Mouse (Mus musculus): ENCODE results near the gene Pctp.

Pctp gene

DNA sequence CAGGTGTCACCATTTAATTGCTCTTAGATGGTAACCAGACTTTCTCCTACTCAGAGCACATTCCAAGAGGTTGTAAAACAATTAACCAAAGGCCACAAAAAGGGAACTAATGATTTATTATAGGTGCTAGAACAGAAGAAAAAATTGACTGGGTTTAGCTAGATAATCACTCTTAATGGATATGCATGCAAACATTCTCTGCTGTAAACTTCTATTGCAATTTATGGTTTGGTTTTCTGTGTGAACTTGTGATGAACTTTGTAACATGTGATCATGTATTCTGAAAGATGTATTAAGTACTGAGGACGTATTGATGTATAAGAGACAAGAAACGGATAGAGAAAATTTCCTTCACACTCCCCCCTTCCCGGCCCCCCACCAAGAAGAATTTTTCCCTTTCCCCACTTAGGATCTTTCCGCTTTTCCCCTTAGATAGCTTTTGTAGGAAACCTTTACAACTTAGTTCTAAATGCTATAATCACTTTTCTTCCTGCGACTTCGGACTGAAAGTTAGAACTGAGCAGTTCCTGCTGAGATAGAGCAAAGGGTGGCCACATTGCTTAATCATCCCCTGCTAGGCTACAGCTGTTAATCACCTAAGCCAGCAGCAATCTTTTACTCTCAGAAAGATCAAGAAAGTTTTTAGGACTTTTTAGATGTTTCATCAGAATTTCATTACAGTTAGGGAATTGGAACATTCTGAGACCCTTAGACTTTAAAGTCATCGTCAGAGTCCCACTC, 5.3 kb upstream of the Pctp start:
- DNase-seq (ENCODE audit: low read depth in 2 of 2, low spot score in 2 of 2), result no peak

DNA sequence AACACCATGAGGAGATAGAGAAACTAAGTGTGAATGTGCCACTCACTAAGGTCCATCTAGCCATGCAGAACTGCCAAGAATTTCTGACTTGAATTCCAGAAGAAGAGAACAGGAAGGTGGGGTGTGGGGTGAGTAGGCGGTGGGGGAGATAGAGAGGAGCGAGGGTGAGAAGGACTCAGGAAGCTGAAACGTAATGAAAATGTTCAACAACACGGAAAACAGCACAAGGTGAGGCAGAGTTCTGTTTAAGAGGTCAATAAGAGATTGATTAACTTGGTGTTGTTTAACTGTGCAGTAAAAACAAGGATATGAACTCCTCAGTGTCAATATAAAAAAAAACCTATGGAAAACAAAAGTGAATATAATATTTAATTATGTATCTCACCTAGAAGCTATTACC, 3.4 kb upstream of the Pctp start:
- DNase-seq (ENCODE audit: low read depth in 2 of 2, low spot score in 2 of 2), result no peak

DNA sequence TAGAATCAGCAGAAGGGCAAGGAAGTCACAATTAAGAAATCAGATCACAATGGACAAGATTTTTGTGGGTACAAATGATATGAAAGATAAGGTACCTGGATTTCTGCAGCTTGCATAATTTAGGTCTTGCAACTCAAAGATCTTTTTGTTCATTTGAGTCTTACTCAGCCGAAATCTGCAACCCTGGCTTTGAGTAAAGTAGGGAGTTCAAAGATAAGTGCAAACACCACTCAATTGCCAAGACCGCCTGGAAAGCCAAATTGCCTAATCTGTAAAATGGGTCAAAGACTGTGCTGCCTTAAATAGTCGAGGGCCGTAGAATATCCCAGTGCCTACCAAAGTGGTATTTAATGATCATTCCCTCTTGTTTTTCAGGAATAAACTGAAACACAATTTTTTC, 692 bp upstream of the Pctp start:
- DNase-seq (ENCODE audit: low read depth in 2 of 2, low spot score in 2 of 2), result no peak

DNA sequence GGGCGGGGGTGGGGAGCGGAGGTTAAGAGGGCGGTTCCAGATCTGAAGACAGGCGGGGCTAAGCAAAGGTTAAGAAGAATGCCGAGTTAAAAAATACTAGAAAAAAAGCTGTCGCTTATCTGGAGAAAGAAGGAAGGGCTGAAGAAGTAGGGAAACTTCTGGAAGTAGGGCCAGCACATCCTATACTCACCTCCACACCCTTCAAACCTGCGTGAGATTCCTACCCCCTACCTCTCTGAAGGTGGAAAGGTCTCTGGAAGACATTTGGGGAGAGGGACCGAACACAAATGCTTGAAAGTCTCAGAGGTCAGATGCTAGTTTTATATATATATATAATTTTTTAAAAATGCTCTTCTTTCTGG, 274 bp upstream of the Pctp start:
- DNase-seq (ENCODE audit: low read depth in 2 of 2, low spot score in 2 of 2), result no peak

DNA sequence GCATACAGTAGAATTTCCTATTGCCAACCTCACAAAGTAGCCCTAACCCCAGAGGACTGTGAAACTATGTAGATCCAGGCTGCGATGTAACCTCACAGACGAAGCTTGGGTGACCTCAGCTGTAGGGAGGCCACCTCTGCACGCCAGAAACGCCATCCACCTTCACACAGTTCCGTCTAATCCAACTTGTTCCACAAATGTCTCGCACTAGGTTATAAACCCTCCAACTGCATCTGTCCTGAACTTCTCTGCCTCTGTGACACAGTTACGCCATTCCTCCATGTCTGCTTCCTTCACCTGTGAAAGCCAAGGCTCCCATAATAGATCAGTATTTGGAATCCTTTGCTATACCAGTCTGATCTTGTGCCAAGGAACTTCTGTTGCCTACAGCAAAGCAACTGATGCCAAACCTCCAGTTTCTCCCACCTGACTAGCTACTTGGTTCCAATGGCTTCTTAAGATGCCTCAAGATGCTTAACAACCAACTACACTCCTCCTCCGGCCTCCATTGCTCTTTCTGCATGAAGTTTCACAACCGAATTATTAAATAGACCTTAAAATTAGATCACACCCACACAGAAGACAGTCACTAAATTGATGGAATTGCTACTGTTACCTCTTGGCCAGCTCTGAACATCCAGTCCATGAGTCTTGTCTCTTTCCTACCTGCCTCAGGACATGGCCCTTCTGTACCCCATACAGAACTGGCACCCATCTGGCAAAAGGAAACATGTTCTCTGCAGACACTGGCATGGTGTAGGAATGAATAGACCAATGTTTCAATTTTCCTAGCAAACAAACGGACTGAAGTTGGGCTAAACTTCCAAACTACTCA, 1.1 kb downstream of the Pctp start:
- no peak for DNase-seq (ENCODE audit: low read depth in 2 of 2, low spot score in 2 of 2)

DNA sequence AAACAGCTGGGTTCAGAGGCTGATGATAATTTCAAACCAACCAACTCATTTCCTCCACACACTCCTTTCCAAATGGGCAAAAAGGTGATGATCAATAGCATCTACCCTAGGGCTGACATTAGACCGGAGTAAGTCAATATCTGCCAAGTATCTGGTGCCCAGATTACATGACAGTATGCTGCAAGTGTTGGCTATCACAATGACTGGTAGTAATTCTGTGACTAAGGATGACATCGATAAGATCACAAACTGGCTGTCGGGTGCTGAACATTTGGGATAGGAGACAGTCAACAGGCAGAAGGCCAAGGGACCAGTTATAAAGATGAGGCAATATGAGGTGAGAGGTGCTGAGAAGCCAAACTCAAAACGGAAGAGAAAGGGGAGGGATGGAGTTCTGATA, 2.0 kb downstream of the Pctp start:
- DNase-seq (ENCODE audit: low read depth in 2 of 2, low spot score in 2 of 2), result no peak

DNA sequence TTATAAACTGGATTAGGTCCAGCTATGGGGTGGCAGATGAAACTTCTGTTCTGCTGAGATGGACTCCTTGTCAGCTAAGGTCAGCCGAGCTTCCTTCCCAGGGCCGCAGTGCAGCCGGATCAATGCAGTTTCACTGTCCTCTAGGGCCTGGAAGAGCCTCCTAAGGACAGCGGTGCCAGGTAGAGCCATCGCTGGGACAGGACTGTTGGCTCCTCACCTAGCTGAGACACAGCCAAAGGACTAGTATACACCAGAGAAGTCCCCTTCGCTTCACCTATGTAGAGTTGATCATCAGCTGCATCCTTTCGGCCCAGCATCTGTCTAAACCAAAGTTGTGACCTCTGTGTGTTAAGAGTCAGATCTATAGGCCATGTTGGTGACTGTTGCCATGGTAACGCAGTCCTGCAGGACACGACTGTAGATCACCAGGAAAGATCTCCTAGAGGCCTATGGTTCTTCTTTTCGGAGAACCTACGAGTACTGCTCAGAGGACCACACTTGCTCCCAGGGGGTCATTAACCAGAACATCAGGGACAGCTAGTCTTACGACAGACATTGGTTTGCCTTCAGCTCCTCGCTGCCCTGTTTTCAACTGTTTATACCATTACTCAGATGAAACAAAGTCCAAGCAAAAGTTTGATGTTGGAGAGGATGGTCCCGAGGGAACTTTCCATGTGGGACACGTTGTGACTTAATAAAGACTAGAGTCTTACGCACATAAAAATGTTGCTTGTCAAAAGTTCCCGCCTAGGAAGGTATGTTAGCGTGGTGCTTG, 3.5 kb downstream of the Pctp start:
- DNase-seq (ENCODE audit: low read depth in 2 of 2, low spot score in 2 of 2), result no peak

DNA sequence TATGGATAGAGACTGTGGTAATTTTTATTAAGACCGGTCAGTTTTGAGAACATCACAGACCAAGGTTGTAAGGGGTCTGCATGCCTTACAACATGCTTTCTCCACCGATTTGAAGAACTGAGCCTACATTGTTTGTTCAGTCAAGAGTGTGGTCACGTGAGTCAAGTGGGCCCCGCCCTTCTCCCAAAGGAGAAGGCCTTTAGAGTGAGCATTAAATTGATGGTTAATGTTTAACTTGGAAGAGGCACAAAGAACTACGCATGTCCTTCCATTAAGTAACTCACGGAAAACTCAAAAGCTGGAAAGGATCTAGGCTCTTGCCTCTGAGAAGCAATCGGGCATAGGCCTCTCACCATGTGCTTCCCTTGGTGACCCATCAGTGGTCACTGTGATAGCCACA, 5.8 kb downstream of the Pctp start:
- DNase-seq (ENCODE audit: low read depth in 2 of 2, low spot score in 2 of 2), result no peak

DNA sequence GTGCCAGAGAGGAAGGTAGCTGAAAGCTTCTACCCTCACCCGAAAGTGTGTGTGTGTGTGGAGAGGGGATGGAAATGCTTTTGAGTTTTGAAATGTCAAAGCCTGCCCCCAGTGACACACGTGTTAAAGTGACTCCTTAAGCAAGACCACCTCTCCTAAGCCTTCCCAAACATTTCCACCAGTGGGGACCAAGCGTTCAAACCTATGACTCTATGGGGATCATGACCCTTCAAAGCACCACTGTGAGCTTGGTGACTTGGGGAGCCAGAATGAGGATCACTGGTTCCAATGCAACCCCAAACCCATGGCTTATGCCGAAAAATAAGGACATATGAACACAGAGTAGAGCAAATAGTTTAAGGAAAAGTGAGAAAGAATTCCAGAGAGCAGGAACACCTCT, 6.3 kb downstream of the Pctp start:
- no peak for DNase-seq (ENCODE audit: low read depth in 2 of 2, low spot score in 2 of 2)

DNA sequence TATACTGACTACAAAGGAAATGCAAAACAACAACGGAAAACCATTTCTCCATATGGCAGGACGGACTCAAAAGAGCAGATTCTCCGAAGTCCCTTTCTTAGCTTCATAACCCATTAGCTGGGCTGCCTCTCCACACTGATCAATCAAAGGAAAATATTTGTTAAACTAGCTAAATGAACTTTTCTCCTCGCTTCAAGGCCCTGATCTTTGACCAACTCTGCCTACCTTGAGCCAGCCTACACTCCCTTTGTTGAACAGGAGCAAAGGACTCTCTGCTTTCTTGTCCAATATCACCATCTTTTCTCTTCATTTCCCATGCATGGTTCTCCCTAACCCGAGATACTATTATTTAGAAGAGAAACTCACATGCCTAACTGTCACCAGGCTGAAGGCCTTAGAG, 7.1 kb downstream of the Pctp start:
- DNase-seq (ENCODE audit: low read depth in 2 of 2, low spot score in 2 of 2), result no peak

DNA sequence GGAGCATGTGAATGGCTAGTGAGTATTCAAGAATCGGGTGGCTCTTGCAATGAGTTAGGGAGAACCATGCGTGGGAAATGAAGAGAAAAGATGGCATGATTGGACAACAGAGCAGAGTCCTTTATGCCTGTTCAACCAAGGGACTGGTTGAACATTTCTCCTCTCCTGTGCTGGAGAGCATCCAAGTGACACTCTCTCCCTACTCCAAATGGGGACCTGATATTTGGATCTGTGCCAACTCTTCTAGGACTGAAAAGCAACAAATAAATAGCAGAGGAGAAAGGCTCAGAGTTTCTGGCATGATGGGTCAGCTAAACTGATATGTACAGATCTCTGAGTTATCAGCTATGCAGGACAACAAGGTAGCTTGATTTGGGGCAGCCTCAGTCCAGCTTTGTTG, 8.0 kb downstream of the Pctp start:
- no peak for DNase-seq (ENCODE audit: low read depth in 2 of 2, low spot score in 2 of 2)

DNA sequence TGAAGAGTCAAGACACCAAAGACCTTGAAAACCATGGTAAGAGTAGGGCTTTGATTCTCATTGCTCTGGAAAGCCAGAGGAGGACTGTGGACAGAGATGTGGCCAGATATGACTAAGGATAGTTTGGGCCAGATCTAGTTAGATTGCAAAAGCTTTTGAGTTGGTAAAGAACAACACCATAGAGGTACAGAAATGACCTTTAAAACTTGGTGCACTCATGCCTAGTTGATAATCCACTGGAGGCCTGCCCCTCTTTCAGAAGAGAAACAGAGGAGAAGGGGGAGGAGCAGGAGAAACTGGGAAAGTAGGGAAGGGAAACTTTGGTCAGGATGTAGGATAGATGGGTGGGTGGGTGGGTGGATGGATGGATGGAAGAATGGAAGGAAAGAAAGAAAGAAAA, 11.0 kb downstream of the Pctp start:
- no peak for DNase-seq (ENCODE audit: low read depth in 2 of 2, low spot score in 2 of 2)

DNA sequence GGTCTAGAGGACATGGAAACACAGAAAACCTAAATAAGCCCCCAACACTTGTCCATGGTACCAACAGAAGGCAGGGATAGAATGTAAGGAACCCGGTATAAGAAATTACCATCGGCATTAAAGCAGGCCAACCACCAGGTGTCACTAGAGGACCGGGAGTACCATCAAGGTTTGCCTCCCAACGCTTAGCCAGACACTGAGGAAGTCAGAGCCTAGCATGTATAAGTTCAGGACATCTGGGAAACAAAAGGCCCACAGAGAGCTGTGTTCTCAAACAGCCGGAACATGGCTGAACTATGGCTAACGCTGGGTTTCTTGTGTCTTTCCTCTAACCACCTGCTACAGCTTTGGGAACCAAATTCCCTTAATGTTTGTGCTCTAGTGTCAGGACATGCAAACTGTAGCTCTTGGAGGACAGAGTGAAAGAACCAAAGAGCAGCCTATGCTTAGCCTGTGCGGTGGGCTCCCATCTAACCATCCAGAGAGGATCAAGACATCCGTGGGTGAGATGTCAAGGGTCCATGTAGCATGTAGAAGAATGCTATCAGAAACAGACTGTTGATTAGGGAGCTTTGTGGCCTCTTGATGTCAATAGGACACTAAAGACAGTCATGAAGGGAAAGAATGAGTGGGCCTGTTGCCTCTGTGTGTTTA, 13.6 kb downstream of the Pctp start:
- peak in 1 of 2 experiments; percentile 12 for DNase-seq (ENCODE audit: low read depth in 2 of 2, low spot score in 2 of 2)

DNA sequence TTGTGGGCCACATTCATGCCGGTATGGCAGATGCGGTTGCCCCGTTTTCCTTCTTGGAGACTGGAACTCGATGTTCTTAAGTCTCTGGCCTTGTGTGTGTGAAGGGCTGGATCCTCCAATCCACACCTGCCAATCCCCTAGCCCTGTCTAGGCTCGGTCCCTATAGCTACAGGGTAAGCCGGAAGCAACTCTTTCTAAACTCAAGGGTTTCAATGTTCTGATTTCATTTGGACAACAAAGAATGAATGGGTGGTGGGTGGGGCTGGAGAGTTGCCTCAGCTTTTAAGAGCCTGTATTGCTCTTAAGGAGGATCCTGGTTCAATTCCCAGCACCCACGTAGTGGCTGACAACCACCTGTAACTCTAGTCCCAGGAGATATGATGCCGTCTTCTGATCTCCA, 16.2 kb downstream of the Pctp start:
- no peak for DNase-seq (ENCODE audit: low read depth in 2 of 2, low spot score in 2 of 2)

DNA sequence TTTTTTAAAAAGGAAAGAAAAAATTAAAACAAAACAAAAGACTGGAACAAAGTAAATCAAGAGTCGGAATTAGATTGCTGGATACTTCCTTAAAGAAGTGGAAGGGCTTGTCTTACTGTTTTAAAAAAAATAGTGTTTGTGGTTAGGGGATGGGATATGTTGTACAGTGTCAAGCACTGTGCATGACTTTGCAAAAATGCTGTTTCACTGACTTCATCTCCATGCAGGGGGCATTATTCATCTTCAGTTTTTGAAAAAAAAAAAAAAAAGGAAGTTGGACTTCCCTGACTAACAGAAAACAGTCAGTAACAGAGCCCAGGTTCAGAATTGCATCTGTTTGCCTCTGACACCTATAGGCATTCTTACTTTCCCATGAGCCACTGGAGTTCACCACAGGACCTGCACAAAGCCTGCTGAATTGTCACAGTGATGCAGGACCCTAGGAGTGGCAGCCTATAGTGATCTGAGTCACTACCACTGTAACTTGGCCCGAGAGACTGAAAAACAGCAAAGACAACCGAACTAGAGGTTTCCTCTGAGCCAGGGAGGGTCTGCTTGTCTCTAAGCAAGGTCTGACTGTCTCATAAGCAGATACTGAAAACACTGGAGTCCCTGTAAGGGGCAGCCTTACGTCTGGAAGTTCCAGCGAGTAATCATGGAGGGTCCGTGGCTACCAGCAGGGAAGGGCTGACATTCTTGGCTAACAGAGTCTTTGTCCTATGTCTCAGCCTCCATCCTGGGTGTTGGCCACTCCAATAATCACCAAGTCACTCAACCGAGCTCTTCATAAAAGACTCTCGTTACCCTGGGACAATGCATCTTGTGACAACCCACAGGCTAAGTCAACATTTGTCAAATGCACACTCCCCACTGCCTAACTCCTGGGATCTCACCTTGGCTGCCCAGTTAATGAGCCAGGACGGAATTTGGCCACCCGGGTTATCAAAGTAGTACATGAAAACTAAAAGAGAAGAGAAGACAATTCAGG, 17.2 kb downstream of the Pctp start:
- DNase-seq (ENCODE audit: low read depth in 2 of 2, low spot score in 2 of 2), result no peak

DNA sequence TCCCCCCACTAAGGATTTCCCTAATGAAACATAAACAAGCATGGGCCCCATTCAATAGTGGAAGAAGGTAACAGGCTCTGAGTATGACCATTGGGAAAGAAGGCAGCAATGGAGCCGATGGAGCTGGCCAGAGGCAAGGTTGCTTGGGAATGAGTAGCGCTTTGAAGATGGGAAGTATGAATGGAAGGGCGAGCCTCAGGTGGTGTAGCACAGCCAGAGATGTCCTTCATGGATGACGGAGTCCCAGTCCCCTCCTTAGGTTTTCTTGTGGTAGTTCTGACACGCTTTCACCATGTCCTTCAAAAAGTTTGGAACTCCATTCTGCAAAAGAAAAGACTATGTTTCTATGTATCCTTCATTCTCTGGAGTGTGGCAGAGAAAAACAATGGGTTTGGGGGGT, 18.3 kb downstream of the Pctp start:
- no peak for DNase-seq (ENCODE audit: low read depth in 2 of 2, low spot score in 2 of 2)

DNA sequence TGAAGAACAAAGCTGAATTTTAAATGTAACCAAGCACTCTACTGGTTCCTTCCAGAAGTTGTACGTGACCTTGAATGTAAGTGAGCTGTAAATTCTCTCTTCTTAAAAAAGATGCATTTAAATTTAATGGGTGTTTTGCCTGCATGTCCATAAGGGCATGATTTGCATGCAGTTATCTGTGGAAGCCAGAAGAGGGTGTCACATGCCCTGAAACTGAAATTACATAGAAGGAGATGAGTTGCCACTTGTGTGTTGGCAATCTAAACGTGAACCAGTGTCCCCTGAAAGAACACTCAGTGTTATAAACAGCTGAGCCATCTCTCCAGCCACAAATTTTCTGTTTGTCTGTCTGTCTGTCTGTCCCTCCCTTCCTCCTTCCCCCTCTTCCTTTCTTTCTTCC, 19.8 kb downstream of the Pctp start:
- DNase-seq (ENCODE audit: low read depth in 2 of 2, low spot score in 2 of 2), result no peak

DNA sequence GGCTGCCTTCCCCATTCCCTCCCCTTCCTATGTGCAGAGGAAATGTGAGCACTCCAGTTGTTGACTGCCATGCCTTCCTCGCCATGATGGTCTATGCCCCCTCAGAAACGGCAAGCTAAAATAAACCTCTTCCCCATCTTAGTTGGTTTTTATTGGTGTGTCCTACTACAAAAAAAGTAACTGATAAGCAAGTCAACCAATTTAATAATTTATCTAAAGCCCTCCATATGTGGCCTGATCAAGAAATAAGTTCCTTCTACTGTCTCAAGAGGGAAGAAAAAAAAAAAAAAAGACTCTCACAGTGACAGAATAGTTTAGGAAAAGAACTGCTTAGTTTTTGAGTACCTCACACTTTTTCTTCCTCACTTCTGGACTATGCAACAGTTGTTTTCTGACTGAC, 22.6 kb downstream of the Pctp start:
- no peak for DNase-seq (ENCODE audit: low read depth in 2 of 2, low spot score in 2 of 2)

DNA sequence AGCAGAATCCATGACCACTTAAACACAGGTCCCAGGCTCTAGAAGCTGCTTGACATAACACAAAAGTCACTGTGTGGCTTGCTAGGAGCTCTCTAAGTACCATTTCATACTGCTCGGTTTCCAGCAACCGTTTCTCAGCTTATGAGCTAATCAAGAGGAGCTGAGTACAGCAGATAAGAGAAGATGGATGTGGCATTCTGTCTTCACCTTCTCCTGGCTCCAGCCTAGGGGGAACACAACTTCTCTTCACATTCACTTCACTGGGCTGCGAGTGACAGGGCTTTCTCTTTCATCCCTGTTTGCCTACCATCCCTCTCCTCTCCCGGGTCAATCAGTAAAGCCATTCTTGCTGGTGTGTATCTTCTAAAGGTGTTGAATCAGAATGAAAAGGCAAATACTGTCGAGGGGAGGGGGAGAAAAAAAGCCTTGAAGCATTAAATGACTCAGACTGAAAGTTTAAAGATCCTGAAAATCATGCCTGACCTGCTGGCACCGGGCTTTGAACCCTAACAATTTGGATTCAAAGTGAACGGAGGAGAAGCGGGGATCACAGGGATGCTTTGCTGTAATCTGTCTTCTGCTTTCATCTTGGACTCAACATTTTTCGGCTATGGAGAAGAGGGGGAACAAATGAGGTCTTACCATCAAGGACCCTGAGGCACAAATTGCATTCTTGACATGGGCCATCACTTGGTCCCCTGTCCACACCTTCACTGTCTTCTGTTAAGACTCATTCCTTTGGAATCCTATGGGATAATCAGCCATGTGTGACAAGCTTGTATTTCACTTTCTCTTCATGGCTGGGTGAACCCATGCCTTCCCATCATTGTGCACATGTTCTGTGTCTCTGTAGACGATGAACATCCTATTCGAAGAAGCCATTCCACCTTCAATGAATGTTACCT, 23.5 kb downstream of the Pctp start:
- DNase-seq (ENCODE audit: low read depth in 2 of 2, low spot score in 2 of 2), result no peak
